Mouse (Mus musculus): ENCODE measurements around the gene Cd200r1. TPM values are rescaled to one million over a fixed set of nuclear protein-coding genes. Genes with fewer than 3 reads are reported as not detected.

The Cd200r1 gene
- polyA plus RNA-seq, 1 experiment from 2014 or later = 1.9 TPM

GRCm38 (mm10) chr16:44745866-44746562 lies 19.5 kb upstream of the Cd200r1 start, which contains the start of gene Gtpbp8:
Gene Gtpbp8, minus strand, starts transcription at chr16:44746363.
- peak within 1 kb of the TSS; percentile 89 for H3K4me3 ChIP-seq (ENCODE audit: low read depth, low read length)
- H3K36me3 ChIP-seq (ENCODE audit: control insufficient read depth, insufficient read depth, low read length) = peaks cover 8% of the 10 kb centered on the region
- H3K4me2 ChIP-seq = peak within 1 kb of the TSS; percentile 89
- peak within 1 kb of the TSS; percentile 89 for H3K9ac ChIP-seq (ENCODE audit: low read depth, low read length)
- peak; percentile 87 for ATAC-seq (replicated peaks; ENCODE audit: insufficient number of reproducible peaks, low FRiP score, low TSS enrichment)
- H3K27me3 ChIP-seq (ENCODE audit: control insufficient read depth, insufficient read depth, low read length) = no peaks in the 10 kb centered on the region
- peaks cover 8% of the 10 kb centered on the region; the same call in 1 of the 2 replicates for H3K4me1 ChIP-seq (ENCODE audit: control insufficient read depth, insufficient read depth, low read length)
- whole genome bisulfite sequencing (ENCODE audit: insufficient replicate concordance) = under 1% methylated on average over 47 of the region's 47 CpGs
- no peaks in the 10 kb centered on the region for H3K9me3 ChIP-seq (replicated peaks; ENCODE audit: control insufficient read depth, low read length)
- H3K27ac ChIP-seq (ENCODE audit: low read depth, low read length) = peak within 1 kb of the TSS; percentile 94

GRCm38 (mm10) chr16:44748007-44748406 lies 17.5 kb upstream of the Cd200r1 start:
- Histone ChIP-seq H3K36me3 (ENCODE audit: control insufficient read depth, insufficient read depth, low read length) (no peaks in the 10 kb centered on the region), H3K4me3 (ENCODE audit: low read depth, low read length) (no peak overlapping the region), H3K27ac (ENCODE audit: low read depth, low read length) (no peak overlapping the region), H3K9ac (ENCODE audit: low read depth, low read length) (no peak overlapping the region), H3K9me3 (replicated peaks; ENCODE audit: control insufficient read depth, low read length) (no peaks in the 10 kb centered on the region), H3K4me1 (ENCODE audit: control insufficient read depth, insufficient read depth, low read length) (peaks cover 8% of the 10 kb centered on the region; the same call in 1 of the 2 replicates), H3K4me2 (no peak overlapping the region), H3K27me3 (ENCODE audit: control insufficient read depth, insufficient read depth, low read length) (no peaks in the 10 kb centered on the region)
- no peak for ATAC-seq (replicated peaks; ENCODE audit: insufficient number of reproducible peaks, low FRiP score, low TSS enrichment)
- 50% methylated on average over 3 of the region's 3 CpGs for WGBS (ENCODE audit: insufficient replicate concordance)

- Histone ChIP-seq H3K4me2 (no peak overlapping the region), H3K4me3 (ENCODE audit: low read depth, low read length) (no peak overlapping the region), H3K27me3 (ENCODE audit: control insufficient read depth, insufficient read depth, low read length) (no peaks in the 10 kb centered on the region), H3K9me3 (replicated peaks; ENCODE audit: control insufficient read depth, low read length) (no peaks in the 10 kb centered on the region), H3K4me1 (ENCODE audit: control insufficient read depth, insufficient read depth, low read length) (no peaks in the 10 kb centered on the region), H3K27ac (ENCODE audit: low read depth, low read length) (no peak overlapping the region), H3K9ac (ENCODE audit: low read depth, low read length) (no peak overlapping the region), H3K36me3 (ENCODE audit: control insufficient read depth, insufficient read depth, low read length) (no peaks in the 10 kb centered on the region)
- WGBS (ENCODE audit: insufficient replicate concordance) = 86% methylated on average over 8 of the region's 8 CpGs
- no peak for ATAC-seq (replicated peaks; ENCODE audit: insufficient number of reproducible peaks, low FRiP score, low TSS enrichment)
Measured at GRCm38 (mm10) chr16:44757700-44758099, 7.8 kb upstream of the Cd200r1 start.

- 68% methylated on average over 1 of the region's 1 CpGs for WGBS (ENCODE audit: insufficient replicate concordance)
- no peak for ATAC-seq (replicated peaks; ENCODE audit: insufficient number of reproducible peaks, low FRiP score, low TSS enrichment)
- no peaks in the 10 kb centered on the region for H3K27me3 ChIP-seq (ENCODE audit: control insufficient read depth, insufficient read depth, low read length)
- H3K9ac ChIP-seq (ENCODE audit: low read depth, low read length) = no peak overlapping the region
- no peaks in the 10 kb centered on the region for H3K9me3 ChIP-seq (replicated peaks; ENCODE audit: control insufficient read depth, low read length)
- H3K4me2 ChIP-seq = no peak overlapping the region
- H3K36me3 ChIP-seq (ENCODE audit: control insufficient read depth, insufficient read depth, low read length) = no peaks in the 10 kb centered on the region
- no peak overlapping the region for H3K27ac ChIP-seq (ENCODE audit: low read depth, low read length)
- H3K4me1 ChIP-seq (ENCODE audit: control insufficient read depth, insufficient read depth, low read length) = no peaks in the 10 kb centered on the region
- no peak overlapping the region for H3K4me3 ChIP-seq (ENCODE audit: low read depth, low read length)
Measured at GRCm38 (mm10) chr16:44761811-44762210, 3.7 kb upstream of the Cd200r1 start.

GRCm38 (mm10) chr16:44766320-44766892 lies 870 bp downstream of the Cd200r1 start:
- H3K27me3 ChIP-seq (ENCODE audit: control insufficient read depth, insufficient read depth, low read length) = no peaks in the 10 kb centered on the region
- no peaks in the 10 kb centered on the region for H3K4me1 ChIP-seq (ENCODE audit: control insufficient read depth, insufficient read depth, low read length)
- no peaks in the 10 kb centered on the region for H3K36me3 ChIP-seq (ENCODE audit: control insufficient read depth, insufficient read depth, low read length)
- no peak overlapping the region for H3K4me3 ChIP-seq (ENCODE audit: low read depth, low read length)
- peak overlapping the region; percentile 42 for H3K4me2 ChIP-seq
- H3K27ac ChIP-seq (ENCODE audit: low read depth, low read length) = no peak overlapping the region
- H3K9me3 ChIP-seq (replicated peaks; ENCODE audit: control insufficient read depth, low read length) = no peaks in the 10 kb centered on the region
- ATAC-seq (replicated peaks; ENCODE audit: insufficient number of reproducible peaks, low FRiP score, low TSS enrichment) = no peak
- no peak overlapping the region for H3K9ac ChIP-seq (ENCODE audit: low read depth, low read length)
- 76% methylated on average over 9 of the region's 9 CpGs for WGBS (ENCODE audit: insufficient replicate concordance)

GRCm38 (mm10) chr16:44767506-44767905 lies 2.0 kb downstream of the Cd200r1 start:
- 83% methylated on average over 7 of the region's 7 CpGs for WGBS (ENCODE audit: insufficient replicate concordance)
- Histone ChIP-seq H3K27me3 (ENCODE audit: control insufficient read depth, insufficient read depth, low read length) (no peaks in the 10 kb centered on the region), H3K9ac (ENCODE audit: low read depth, low read length) (no peak overlapping the region), H3K4me1 (ENCODE audit: control insufficient read depth, insufficient read depth, low read length) (no peaks in the 10 kb centered on the region), H3K36me3 (ENCODE audit: control insufficient read depth, insufficient read depth, low read length) (no peaks in the 10 kb centered on the region), H3K27ac (ENCODE audit: low read depth, low read length) (no peak overlapping the region), H3K9me3 (replicated peaks; ENCODE audit: control insufficient read depth, low read length) (no peaks in the 10 kb centered on the region), H3K4me3 (ENCODE audit: low read depth, low read length) (no peak overlapping the region), H3K4me2 (no peak overlapping the region)
- ATAC-seq (replicated peaks; ENCODE audit: insufficient number of reproducible peaks, low FRiP score, low TSS enrichment) = no peak

- H3K4me2 ChIP-seq = no peak overlapping the region
- H3K36me3 ChIP-seq (ENCODE audit: control insufficient read depth, insufficient read depth, low read length) = no peaks in the 10 kb centered on the region
- no peak overlapping the region for H3K9ac ChIP-seq (ENCODE audit: low read depth, low read length)
- no peak overlapping the region for H3K4me3 ChIP-seq (ENCODE audit: low read depth, low read length)
- ATAC-seq (replicated peaks; ENCODE audit: insufficient number of reproducible peaks, low FRiP score, low TSS enrichment) = no peak
- WGBS (ENCODE audit: insufficient replicate concordance) = 43% methylated on average over 2 of the region's 2 CpGs
- no peaks in the 10 kb centered on the region for H3K9me3 ChIP-seq (replicated peaks; ENCODE audit: control insufficient read depth, low read length)
- no peak overlapping the region for H3K27ac ChIP-seq (ENCODE audit: low read depth, low read length)
- no peaks in the 10 kb centered on the region for H3K27me3 ChIP-seq (ENCODE audit: control insufficient read depth, insufficient read depth, low read length)
- no peaks in the 10 kb centered on the region for H3K4me1 ChIP-seq (ENCODE audit: control insufficient read depth, insufficient read depth, low read length)
Measured at GRCm38 (mm10) chr16:44767967-44768366, 2.4 kb downstream of the Cd200r1 start.

GRCm38 (mm10) chr16:44772577-44772976 lies 7.0 kb downstream of the Cd200r1 start:
- H3K9ac ChIP-seq (ENCODE audit: low read depth, low read length) = no peak overlapping the region
- ATAC-seq (replicated peaks; ENCODE audit: insufficient number of reproducible peaks, low FRiP score, low TSS enrichment) = no peak
- H3K4me2 ChIP-seq = no peak overlapping the region
- H3K4me3 ChIP-seq (ENCODE audit: low read depth, low read length) = no peak overlapping the region
- no peaks in the 10 kb centered on the region for H3K36me3 ChIP-seq (ENCODE audit: control insufficient read depth, insufficient read depth, low read length)
- no peak overlapping the region for H3K27ac ChIP-seq (ENCODE audit: low read depth, low read length)
- no peaks in the 10 kb centered on the region for H3K4me1 ChIP-seq (ENCODE audit: control insufficient read depth, insufficient read depth, low read length)
- H3K27me3 ChIP-seq (ENCODE audit: control insufficient read depth, insufficient read depth, low read length) = no peaks in the 10 kb centered on the region
- H3K9me3 ChIP-seq (replicated peaks; ENCODE audit: control insufficient read depth, low read length) = no peaks in the 10 kb centered on the region
- WGBS (ENCODE audit: insufficient replicate concordance) = 63% methylated on average over 6 of the region's 6 CpGs

- Histone ChIP-seq H3K4me3 (ENCODE audit: low read depth, low read length) (no peak overlapping the region), H3K27me3 (ENCODE audit: control insufficient read depth, insufficient read depth, low read length) (no peaks in the 10 kb centered on the region), H3K36me3 (ENCODE audit: control insufficient read depth, insufficient read depth, low read length) (no peaks in the 10 kb centered on the region), H3K9ac (ENCODE audit: low read depth, low read length) (no peak overlapping the region), H3K27ac (ENCODE audit: low read depth, low read length) (no peak overlapping the region), H3K9me3 (replicated peaks; ENCODE audit: control insufficient read depth, low read length) (no peaks in the 10 kb centered on the region), H3K4me2 (no peak overlapping the region), H3K4me1 (ENCODE audit: control insufficient read depth, insufficient read depth, low read length) (no peaks in the 10 kb centered on the region)
- 59% methylated on average over 3 of the region's 3 CpGs for WGBS (ENCODE audit: insufficient replicate concordance)
- ATAC-seq (replicated peaks; ENCODE audit: insufficient number of reproducible peaks, low FRiP score, low TSS enrichment) = no peak
Measured at GRCm38 (mm10) chr16:44773673-44774072, 8.1 kb downstream of the Cd200r1 start.
